Mouse (Mus musculus): Measurements from ENCODE around the gene Gabbr2. TPM values are rescaled to one million over a fixed set of nuclear protein-coding genes. Genes with fewer than 3 reads are reported as not detected.
A peak's percentile ranks its signal among the peaks of the same experiment; 100 is the strongest.

The Gabbr2 gene
- total RNA-seq, 2 experiments from 2014 or later: 0.05 TPM; not detected in 1

GRCm38 (mm10) chr4:46867779-46868178, 123.9 kb downstream of the Gabbr2 start:
- DNase-seq (ENCODE audit: low spot score): no peak

- no peak for DNase-seq (ENCODE audit: low spot score)
Observed at GRCm38 (mm10) chr4:46866070-46866469, 125.6 kb downstream of the Gabbr2 start.

- DNase-seq (ENCODE audit: low spot score): no peak
Observed at GRCm38 (mm10) chr4:46863721-46864120, 128.0 kb downstream of the Gabbr2 start.

DNA sequence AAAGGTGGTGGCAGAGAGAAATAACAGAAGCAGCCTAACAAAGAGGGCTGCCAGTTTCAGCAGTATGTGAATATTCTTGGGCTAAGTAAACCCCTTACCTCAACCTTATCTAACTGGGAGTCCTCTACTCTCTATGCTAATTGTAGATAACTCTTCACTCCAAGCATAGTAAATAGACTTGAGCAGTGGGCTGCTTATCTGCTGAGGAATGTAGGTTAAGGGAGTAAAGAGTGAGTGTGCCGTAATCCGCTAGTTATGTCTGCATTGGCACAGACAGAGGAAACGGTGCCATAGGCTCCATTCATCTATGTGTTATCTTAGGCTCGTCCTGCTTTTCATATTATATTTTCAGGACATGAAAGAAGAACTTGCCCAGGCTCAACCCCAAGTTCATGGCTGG, 129.0 kb downstream of the Gabbr2 start:
- DNase-seq (ENCODE audit: low spot score): no peak

GRCm38 (mm10) chr4:46860586-46860985, 131.1 kb downstream of the Gabbr2 start:
- no peak for DNase-seq (ENCODE audit: low spot score)

DNA sequence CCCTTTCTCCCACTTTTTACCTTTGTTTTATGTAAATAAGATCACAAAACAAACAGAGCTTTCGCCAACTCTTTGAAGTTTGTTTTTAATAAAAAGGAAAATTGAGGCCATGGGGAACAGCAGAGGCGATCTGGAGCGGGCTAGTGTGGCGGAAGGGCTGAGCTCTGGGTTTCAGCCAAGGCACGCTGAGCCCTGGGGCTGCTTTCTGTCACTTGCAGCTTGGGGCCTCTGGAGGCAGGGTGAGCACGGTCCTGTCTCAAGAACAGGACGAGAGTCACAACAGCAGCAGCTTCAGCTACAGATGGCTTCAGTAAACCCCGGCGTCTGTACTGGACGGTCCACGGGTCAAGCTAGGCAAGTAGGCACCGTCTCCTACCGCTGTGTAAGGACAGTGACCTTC, 132.8 kb downstream of the Gabbr2 start:
- peak; percentile 21 for DNase-seq (ENCODE audit: low spot score)

GRCm38 (mm10) chr4:46856145-46856544, 135.5 kb downstream of the Gabbr2 start:
- DNase-seq (ENCODE audit: low spot score): no peak

- DNase-seq (ENCODE audit: low spot score): no peak
Observed at GRCm38 (mm10) chr4:46854686-46855385, 136.8 kb downstream of the Gabbr2 start.

DNA sequence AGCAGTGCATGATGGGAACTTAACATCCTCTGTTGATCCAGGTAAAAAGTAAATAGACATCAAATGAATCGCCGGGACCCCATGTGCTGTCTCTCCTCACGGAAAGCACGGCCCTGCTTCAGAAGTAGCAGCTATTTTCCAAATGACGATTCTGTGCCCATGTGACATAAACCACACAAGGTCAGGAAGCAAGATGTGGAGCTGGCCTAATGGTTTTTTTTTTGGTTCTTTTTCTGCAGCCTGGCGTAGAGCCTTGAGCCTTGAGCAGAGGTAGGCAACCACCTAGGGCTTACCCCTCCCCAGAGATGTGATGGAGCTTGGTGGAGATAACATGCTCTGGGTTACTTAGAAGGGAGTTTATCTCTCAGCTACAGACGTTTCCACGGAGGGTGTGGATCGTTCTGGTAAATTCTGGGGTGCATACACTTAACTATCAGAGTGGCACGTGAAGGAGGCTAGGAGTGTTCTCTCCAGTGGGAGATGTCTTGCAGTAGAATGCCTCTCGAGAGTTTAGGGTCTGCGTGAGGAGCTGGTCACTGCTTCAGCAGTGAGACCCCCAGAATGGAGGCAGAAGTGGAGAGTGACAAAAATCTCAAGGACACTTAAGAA, 137.7 kb downstream of the Gabbr2 start:
- DNase-seq (ENCODE audit: low spot score): no peak

DNA sequence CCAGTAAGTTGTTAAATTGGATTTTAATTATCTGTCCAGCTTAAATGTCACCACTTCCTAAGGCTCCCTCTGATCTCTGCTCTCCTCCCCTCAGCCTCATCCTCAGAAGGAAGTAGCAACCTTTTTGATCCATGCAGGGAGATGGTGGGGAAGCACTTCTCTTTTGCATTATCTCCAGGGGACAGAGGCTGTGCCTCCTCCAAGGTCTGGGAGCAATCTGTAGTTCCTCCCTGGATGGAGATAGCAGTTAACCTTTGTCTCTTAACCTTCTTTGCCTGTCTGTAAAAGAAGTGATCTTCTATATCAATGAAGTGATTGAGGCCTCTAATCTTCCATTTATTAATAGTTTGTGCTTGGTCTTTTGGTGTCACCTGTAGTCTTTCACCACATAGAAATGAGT, 143.9 kb downstream of the Gabbr2 start:
- DNase-seq (ENCODE audit: low spot score): no peak

DNA sequence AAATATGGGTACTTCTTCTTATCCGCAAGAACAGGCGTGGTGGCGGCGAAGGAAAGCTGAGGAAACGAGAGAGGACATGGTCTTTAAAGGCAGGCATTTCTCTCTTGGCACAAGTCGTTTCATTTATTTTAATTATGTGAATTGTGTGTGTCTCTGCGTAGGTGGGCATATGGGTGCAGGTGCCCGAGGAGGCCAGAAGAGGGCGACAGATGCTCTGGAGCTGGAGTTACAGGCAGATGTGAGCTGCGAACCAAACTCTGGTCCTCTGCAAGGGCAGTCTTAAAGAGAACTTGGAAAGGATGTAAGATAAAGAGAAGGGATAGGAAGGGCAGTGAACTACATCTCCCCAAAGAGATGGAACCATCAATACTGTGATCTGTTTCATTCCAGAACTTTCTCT, 145.3 kb downstream of the Gabbr2 start:
- DNase-seq (ENCODE audit: low spot score): no peak

DNA sequence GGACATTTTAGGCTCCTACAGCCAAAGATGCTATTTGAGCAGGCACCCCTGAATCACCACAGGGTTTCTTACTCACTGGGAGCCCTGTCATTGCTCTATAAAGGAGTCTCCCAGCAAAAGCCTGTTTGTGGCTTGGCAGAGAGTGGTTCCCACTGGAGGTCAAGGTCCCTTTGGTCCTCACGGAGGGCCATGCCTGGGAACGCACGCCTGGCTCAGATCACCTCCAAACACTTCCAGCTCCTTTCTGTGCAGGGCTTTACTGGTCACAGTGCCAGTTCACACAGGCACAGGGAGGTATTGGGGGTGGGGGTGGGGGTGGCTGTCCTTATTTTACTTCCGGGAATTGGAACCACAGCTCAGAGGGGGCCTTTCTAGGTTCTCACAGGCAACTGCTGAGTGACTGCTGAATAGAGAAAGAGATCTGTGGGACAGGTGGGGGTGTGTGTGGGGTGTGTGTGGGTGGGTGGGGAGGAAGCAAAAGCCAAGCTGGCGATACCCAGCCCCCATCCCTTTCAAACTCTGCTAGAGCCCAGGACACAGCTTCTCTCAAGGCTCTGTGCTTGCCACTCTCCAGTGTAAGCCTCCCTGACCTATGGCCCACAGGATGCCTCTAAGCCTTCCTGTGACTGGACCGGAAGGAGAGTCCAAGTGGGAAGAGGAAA, 146.6 kb downstream of the Gabbr2 start:
- no peak for DNase-seq (ENCODE audit: low spot score)

DNA sequence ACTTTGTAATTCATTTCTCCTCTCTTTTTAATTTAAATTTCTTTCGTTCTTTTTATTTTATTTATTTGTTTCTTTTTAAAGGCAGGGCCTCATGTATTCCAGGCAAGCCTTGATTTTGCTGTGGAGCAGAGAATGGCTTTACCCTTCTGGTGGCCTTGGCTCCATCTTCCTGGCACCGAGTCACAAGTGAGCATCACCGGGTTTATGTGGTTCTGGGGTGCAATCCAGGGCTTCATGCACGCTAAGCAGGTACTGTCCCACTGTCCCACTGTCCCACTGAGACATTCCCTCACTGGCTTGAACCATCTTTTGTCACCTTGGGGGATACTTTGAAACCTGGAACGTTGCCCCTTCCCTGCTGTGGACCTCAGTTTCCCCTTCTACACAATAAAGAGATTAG, 147.1 kb downstream of the Gabbr2 start:
- no peak for DNase-seq (ENCODE audit: low spot score)

GRCm38 (mm10) chr4:46842596-46842995, 149.1 kb downstream of the Gabbr2 start:
- DNase-seq (ENCODE audit: low spot score): no peak

DNA sequence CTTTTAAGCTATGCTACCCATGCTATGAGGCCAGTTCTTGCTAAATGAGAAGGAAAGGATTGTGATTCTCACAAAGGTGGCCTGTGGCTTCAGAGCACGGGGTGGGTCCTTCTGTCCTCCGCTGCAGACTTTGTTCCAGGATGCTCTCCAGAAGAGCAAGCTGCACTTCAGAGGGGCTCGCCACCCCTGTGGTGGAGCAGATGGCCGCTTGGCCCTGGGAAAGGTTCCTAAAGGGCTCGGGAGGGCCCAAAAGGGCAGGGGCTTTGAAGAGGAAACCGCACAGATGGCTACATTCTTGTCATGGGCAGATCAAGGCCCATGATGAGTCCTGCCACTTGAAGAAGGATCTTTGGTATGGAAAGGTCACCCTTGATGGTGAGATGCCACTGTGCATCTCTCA, 151.5 kb downstream of the Gabbr2 start:
- no peak for DNase-seq (ENCODE audit: low spot score)

DNA sequence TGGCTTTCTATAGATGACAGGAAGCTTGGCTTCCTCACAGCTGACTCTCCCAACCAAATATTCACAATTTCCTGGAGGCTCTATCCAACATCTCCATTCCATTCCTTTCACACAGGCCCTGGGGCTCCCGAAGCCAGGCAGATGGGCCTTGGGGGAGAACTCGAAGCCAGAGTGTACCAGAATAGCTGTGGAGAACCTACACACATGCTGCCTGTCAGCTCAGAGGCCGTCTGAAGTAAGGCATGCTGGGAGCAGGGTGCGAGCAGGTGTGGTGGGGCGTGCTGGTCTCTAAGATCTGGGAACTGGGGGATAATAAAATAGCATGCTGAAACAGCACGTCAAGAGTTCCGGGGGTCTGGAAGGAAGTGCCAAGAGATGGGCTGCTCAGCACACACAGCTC, 154.3 kb downstream of the Gabbr2 start:
- no peak for DNase-seq (ENCODE audit: low spot score)

DNA sequence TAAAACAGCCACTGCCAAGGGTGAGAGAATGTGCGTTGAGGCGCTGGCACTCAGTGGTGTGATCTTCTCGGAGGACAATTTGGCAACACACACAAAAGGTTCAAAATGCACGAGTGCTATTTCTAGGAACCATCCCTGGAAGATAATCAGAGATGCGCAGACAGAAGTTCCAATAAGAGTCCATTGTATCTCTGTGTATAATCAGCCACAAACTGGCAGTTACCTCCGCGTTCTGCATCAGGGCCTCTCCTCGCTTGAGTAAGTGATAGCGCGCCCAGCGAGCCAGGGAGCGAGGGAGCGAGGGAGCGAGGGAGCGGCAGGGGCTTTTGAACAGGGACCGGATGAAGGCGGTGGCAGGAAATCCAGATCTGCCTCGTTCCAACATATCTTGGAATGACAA, 155.6 kb downstream of the Gabbr2 start:
- no peak for DNase-seq (ENCODE audit: low spot score)

DNA sequence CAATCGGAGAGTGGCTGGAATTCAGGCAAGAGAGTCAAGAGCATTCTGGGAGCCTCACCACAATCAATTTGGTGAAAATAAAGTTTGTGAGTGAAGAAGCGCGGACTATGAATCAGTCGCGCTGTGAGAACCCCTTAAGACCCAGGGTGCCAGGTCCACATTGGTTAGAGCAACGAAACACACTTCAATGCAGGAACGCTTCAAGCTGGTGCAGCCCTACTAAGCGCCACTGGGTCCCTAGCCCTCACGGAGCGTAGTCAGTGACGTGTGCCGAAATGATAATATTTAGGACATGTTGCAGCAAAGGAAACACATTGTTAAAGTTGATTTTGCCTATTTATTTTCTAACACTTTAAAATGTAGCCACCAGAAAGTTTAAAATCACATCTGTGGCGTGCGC, 156.6 kb downstream of the Gabbr2 start:
- no peak for DNase-seq (ENCODE audit: low spot score)

DNA sequence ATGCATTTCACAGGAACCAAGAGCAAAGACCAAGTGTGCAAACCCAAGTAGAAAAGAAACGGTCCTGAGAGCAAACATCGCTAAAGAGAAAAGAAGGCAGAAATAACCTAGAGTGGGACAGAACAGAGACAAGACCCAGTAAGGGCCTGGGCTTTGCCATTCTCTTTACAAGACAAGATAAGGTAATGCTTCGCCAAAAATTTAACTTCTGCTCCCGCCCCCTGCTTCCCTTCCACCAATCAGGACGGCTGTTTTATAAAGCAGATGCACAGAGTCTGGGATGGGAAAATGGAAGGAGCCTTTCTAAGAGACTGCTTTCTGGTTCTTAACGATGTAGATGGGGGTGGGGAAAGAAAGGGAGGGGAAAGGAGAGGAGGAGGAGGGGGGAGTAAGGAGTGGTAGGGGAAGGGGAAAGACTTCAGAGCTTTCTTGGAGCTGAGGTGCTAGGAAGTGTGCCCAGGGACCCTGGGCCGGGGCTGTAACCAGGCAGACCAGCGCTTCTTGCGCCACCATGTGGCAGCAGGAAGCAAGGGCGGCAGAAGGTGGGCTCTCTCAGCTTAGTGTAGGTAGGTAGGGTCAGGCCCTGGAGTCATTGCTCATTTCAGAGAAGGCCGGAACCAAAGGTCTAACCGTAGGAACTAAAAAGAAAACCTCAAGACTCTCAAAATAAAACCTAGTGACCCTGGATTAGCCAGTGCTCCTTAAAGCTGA, 158.7 kb downstream of the Gabbr2 start:
- no peak for DNase-seq (ENCODE audit: low spot score)

- DNase-seq (ENCODE audit: low spot score): no peak
Observed at GRCm38 (mm10) chr4:46829656-46830055, 162.0 kb downstream of the Gabbr2 start.

DNA sequence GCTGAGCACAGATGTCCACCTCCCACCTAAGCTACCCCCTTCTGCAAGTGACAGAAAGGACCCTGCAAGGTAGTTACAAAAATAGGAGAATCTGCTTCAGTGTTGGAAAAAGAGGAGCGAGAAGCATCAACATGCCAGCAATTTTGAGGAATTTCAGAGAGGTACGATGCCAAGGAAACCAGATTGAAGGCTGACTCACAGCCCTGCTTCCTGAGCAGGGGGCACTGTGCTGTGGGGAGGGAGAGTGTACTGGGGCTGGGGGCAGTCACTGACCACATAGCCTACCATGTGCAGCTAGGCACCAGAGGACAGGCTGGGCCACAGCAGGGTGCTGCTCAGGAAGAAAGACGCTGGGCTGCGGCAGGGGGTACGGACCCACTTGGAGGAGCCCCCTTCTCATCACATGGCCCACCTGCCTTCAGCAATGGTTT, 163.5 kb downstream of the Gabbr2 start:
- DNase-seq (ENCODE audit: low spot score): no peak

GRCm38 (mm10) chr4:46827471-46827870, 164.2 kb downstream of the Gabbr2 start:
- peak; percentile 21 for DNase-seq (ENCODE audit: low spot score)

All from gastrocnemius, adult 18-20 months (tissue).